15 mouse cellular contexts compared by ENCODE assay signal in the genomic region with DNA sequence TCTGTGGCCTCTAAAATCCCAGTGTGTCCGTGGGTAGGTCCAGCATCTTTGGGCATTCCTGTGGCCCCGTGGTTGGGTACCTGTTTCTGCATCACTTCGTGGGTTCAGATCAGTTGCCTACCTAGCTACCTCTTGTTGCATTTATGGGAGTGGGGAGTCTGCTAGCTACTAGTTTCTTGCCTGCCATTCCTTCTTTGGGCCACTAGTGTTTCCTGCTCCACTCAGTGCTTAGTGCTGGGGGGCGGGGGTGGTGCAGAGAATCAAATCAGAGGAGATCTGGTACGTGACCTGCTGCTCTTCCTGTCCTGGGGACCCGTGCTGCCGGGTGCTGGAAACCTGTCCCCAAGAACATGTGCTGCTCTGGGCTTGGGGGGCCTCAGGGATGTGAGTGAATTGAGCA.
"Had no signal": no experiment of that assay in that cellular context is flagged by ENCODE, and none has a peak within 500 bp of the region (broad histone marks: within the 10 kb centered on the region; RNA-seq: fewer than 3 reads in every experiment).

No protein-coding gene starts in this region.

- H3K27ac ChIP-seq: kidney, postnatal 0 days; limb, embryonic 15.5 days; liver, embryonic 12.5 days; macrophage; midbrain, embryonic 13.5 days; neural tube, embryonic 15.5 days; stomach, embryonic 15.5 days had no signal

- H3K9ac ChIP-seq: limb, embryonic 15.5 days; liver, embryonic 12.5 days; lung, embryonic 14.5 days; midbrain, embryonic 13.5 days; neural tube, embryonic 15.5 days; stomach, embryonic 15.5 days had no signal

- H3K4me2 ChIP-seq: limb, embryonic 15.5 days; liver, embryonic 12.5 days; lung, embryonic 14.5 days; midbrain, embryonic 13.5 days; neural tube, embryonic 15.5 days; stomach, embryonic 15.5 days had no signal

- DNase-seq: kidney, adult 9 months; kidney, postnatal 36 days; lung, embryonic 14.5 days; lung, postnatal 10 days; thymus, adult 2 months; thymus, postnatal 25 days had no signal

- H3K36me3 ChIP-seq: limb, embryonic 15.5 days; liver, embryonic 12.5 days; midbrain, embryonic 13.5 days; neural tube, embryonic 15.5 days; stomach, embryonic 15.5 days had no signal

- H3K4me3 ChIP-seq: limb, embryonic 15.5 days; liver, embryonic 12.5 days; megakaryocyte, embryonic 14.5 days; midbrain, embryonic 13.5 days; myocyte; neural tube, embryonic 15.5 days; stomach, embryonic 15.5 days had no signal

- H3K9me3 ChIP-seq: limb, embryonic 15.5 days; liver, embryonic 12.5 days; megakaryocyte, embryonic 14.5 days; midbrain, embryonic 13.5 days; neural tube, embryonic 15.5 days; stomach, embryonic 15.5 days had no signal

- ATAC-seq: liver, embryonic 12.5 days; midbrain, embryonic 13.5 days had no signal
